In genomic region chr8:10469658-10470057, GRCm38 (mm10) we compare ENCODE assay signal across 20 mouse cellular contexts.
DNase-seq lines count a peak whose midpoint lies in the region; ATAC-seq and TF ChIP-seq lines count a peak whose summit lies in the region.
"Had no signal": no experiment of that assay in that cellular context is flagged by ENCODE, and none has a peak within 500 bp of the region (broad histone marks: within the 10 kb centered on the region; RNA-seq: fewer than 3 reads in every experiment).

No protein-coding gene starts in this region.

- H3K9ac ChIP-seq in hindbrain, postnatal 0 days (replicated peaks; ENCODE audit: low read length), result no peak overlapping the region
- H3K9ac ChIP-seq: hindbrain, embryonic 12.5 days; liver, embryonic 12.5 days; lung, embryonic 15.5 days; neural tube, embryonic 13.5 days had no signal

- H3K27me3 ChIP-seq in hindbrain, postnatal 0 days (ENCODE audit: insufficient read depth, low read length), result no peaks in the 10 kb centered on the region
- H3K27me3 ChIP-seq in hindbrain, embryonic 10.5 days (ENCODE audit: insufficient read depth, poor library complexity, severe bottlenecking), result no peaks in the 10 kb centered on the region
- H3K27me3 ChIP-seq: hindbrain, embryonic 12.5 days; liver, embryonic 12.5 days; lung, embryonic 15.5 days; neural tube, embryonic 13.5 days had no signal

- H3K36me3 ChIP-seq in hindbrain, postnatal 0 days (ENCODE audit: insufficient read depth, low read length), result no peaks in the 10 kb centered on the region
- H3K36me3 ChIP-seq in hindbrain, embryonic 10.5 days, result no peaks in the 10 kb centered on the region
- H3K36me3 ChIP-seq: embryonic facial prominence, embryonic 10.5 days; hindbrain, embryonic 12.5 days; liver, embryonic 12.5 days; lung, embryonic 15.5 days; neural tube, embryonic 13.5 days had no signal

- no peak overlapping the region for H3K4me2 ChIP-seq in hindbrain, postnatal 0 days (ENCODE audit: low read depth, low read length)
- H3K4me2 ChIP-seq: hindbrain, embryonic 12.5 days; liver, embryonic 12.5 days; lung, embryonic 15.5 days; neural tube, embryonic 13.5 days had no signal

- WGBS in hindbrain, postnatal 0 days, result 45% methylated on average over 2 of the region's 2 CpGs
- WGBS in hindbrain, embryonic 10.5 days, result 50% methylated on average over 2 of the region's 2 CpGs

- peak; percentile 37; the same call in 1 of the 2 replicates for TF ChIP-seq CTCF in hindbrain, postnatal 0 days (IDR thresholded peaks at IDR 0.05; ENCODE audit: low read depth)
- TF ChIP-seq CTCF in brain, embryonic 14.5 days (IDR thresholded peaks at IDR 0.05; ENCODE audit: borderline replicate concordance, extremely low read depth, insufficient read depth, insufficient read length), result peak; percentile 19; the same call in 1 of the 2 replicates

- intact Hi-C loops in left cerebral cortex, postnatal 14 days (cut with DNase I), result loop anchor here (10.0 kb wide), 1 partner anchor 535 kb away; the partner anchor contains the start of gene Irs2
- intact Hi-C loops in left cerebral cortex, postnatal 10 days (cut with DNase I), result no loop called here

- ATAC-seq in hindbrain, postnatal 0 days, result no peak
- ATAC-seq: forebrain, embryonic 16.5 days; liver, embryonic 12.5 days had no signal

- H3K4me3 ChIP-seq in hindbrain, postnatal 0 days (ENCODE audit: low read length), result no peak overlapping the region
- H3K4me3 ChIP-seq in hindbrain, embryonic 10.5 days, result no peak overlapping the region
- H3K4me3 ChIP-seq: embryonic facial prominence, embryonic 10.5 days; hindbrain, embryonic 12.5 days; liver, embryonic 12.5 days; lung, embryonic 15.5 days; megakaryocyte, embryonic 14.5 days; neural tube, embryonic 13.5 days had no signal

- TF ChIP-seq POLR2A in brain, embryonic 14.5 days (IDR thresholded peaks at IDR 0.05; ENCODE audit: borderline replicate concordance, extremely low read depth, insufficient read depth, insufficient read length, poor library complexity, severe bottlenecking), result no peak

- no peaks in the 10 kb centered on the region for H3K4me1 ChIP-seq in hindbrain, postnatal 0 days (ENCODE audit: insufficient read depth, low read length)
- H3K4me1 ChIP-seq in hindbrain, embryonic 10.5 days (replicated peaks), result peaks cover 3% of the 10 kb centered on the region; the same call in 1 of the 2 replicates
- H3K4me1 ChIP-seq: embryonic facial prominence, embryonic 10.5 days; hindbrain, embryonic 12.5 days; liver, embryonic 12.5 days; lung, embryonic 15.5 days had no signal

- peak; percentile 55 for DNase-seq in hindbrain, postnatal 0 days (ENCODE audit: low spot score)
- DNase-seq in hindbrain, embryonic 10.5 days (ENCODE audit: low spot score), result no peak
- peak; percentile 57 to 63 for DNase-seq in left cerebral cortex, postnatal 14 days (ENCODE audit: low spot score in 2 of 2)
- no peak for DNase-seq in left cerebral cortex, postnatal 10 days (ENCODE audit: extremely low spot score in 1 of 2, low spot score in 2 of 2)
- peak; percentile 6 for DNase-seq in 416B (ENCODE audit: low read depth)
- DNase-seq in brain, embryonic 14.5 days (ENCODE audit: low read depth), result peak; percentile 32
- DNase-seq in cerebellum, postnatal 10 days, result no peak
- no peak for DNase-seq in thymus, postnatal 36 days
- DNase-seq: cerebellum, adult 11 months; cerebellum, postnatal 25 days; kidney, postnatal 25 days; spleen, adult 18-20 months; thymus, adult 2 months had no signal

- no peak overlapping the region for H3K27ac ChIP-seq in hindbrain, postnatal 0 days
- H3K27ac ChIP-seq in hindbrain, embryonic 10.5 days, result no peak overlapping the region
- H3K27ac ChIP-seq: embryonic facial prominence, embryonic 10.5 days; hindbrain, embryonic 12.5 days; liver, embryonic 12.5 days; lung, embryonic 15.5 days; neural tube, embryonic 13.5 days had no signal

- no peaks in the 10 kb centered on the region for H3K9me3 ChIP-seq in hindbrain, postnatal 0 days (ENCODE audit: low read length)
- H3K9me3 ChIP-seq in hindbrain, embryonic 10.5 days, result no peaks in the 10 kb centered on the region
- H3K9me3 ChIP-seq: embryonic facial prominence, embryonic 10.5 days; hindbrain, embryonic 12.5 days; liver, embryonic 12.5 days; lung, embryonic 15.5 days; megakaryocyte, embryonic 14.5 days; neural tube, embryonic 13.5 days had no signal

Comparison
In these comparisons a context has a peak if more than half of its experiments do, and no peak if none do; other contexts are left out.
1. DNase-seq: peak in hindbrain, postnatal 0 days (single experiment), left cerebral cortex, postnatal 14 days (2 of 2), 416B (single experiment) and brain, embryonic 14.5 days (single experiment); none in hindbrain, embryonic 10.5 days (single experiment), left cerebral cortex, postnatal 10 days (0 of 2), cerebellum, postnatal 10 days (0 of 2) and thymus, postnatal 36 days (0 of 2).